Mouse (Mus musculus) brain, embryonic 14.5 days (tissue): Measurements from ENCODE around the gene Olfr323.

Source experiments
- CTCF ChIP-seq: fragments of 200-500 bp; IDR thresholded peaks from 2 replicates; pipeline ENCODE4 v1.5.1; 2012; ENCODE audit warnings: inconsistent platforms, mild to moderate bottlenecking, moderate library complexity, borderline replicate concordance; ENCODE audit not compliant: insufficient read depth, insufficient read length; ENCODE audit errors: extremely low read depth
- POLR2A ChIP-seq: fragments of 200-500 bp; IDR thresholded peaks from 2 replicates; pipeline ENCODE4 v1.6.1; 2012; ENCODE audit warnings: mild to moderate bottlenecking, inconsistent platforms, borderline replicate concordance; ENCODE audit not compliant: poor library complexity, insufficient read depth, insufficient read length, severe bottlenecking; ENCODE audit errors: extremely low read depth

GRCm38 (mm10) chr11:58643350-58643749, 13.0 kb upstream of the Olfr323 start:
- TF ChIP-seq POLR2A (no peak), CTCF (peak; percentile 56; the same call in 1 of the 2 replicates)
